Mouse (Mus musculus) liver, embryonic 11.5 days (tissue): ENCODE results near the gene Jph4. TPM values are rescaled to one million over a fixed set of nuclear protein-coding genes. Genes with fewer than 3 reads are reported as not detected.

Source experiments
- ATAC-seq: fragments of 200-750 bp; cut with Nextera tagmentation; replicated peaks from 2 replicates; pipeline ENCODE4 v1.8.0; 2017; ENCODE audit warnings: moderate number of reproducible peaks, mild to moderate bottlenecking, moderate TSS enrichment, moderate library complexity; ENCODE audit not compliant: low FRiP score
- DNase-seq: peaks from one replicate; pipeline ENCODE4 v3.0.0-alpha.2; 2017; ENCODE audit warnings: low spot score
- H3K27ac ChIP-seq: fragments of 300-500 bp; sonication (generic); 2 replicates; pipeline ENCODE4 v1.5.1; 2014; ENCODE audit warnings: mild to moderate bottlenecking, low read depth, low read length, control low read depth
- H3K27me3 ChIP-seq: fragments of 300-500 bp; sonication (generic); replicated peaks from 2 replicates; pipeline ENCODE4 v1.6.1; 2014; ENCODE audit warnings: low read length, mixed read lengths; ENCODE audit not compliant: control insufficient read depth, insufficient read depth
- H3K36me3 ChIP-seq: fragments of 300-500 bp; sonication (generic); 2 replicates; pipeline ENCODE4 v1.6.1; 2014; ENCODE audit warnings: mild to moderate bottlenecking, low read length, moderate library complexity, mixed read lengths; ENCODE audit not compliant: control insufficient read depth, insufficient read depth
- H3K4me1 ChIP-seq: fragments of 300-500 bp; sonication (generic); replicated peaks from 2 replicates; pipeline ENCODE4 v1.6.1; 2014; ENCODE audit warnings: low read length, mixed read lengths; ENCODE audit not compliant: control insufficient read depth, insufficient read depth
- H3K4me2 ChIP-seq: fragments of 300-500 bp; sonication (generic); 2 replicates; pipeline ENCODE4 v1.6.1; 2014; ENCODE audit warnings: mild to moderate bottlenecking, control low read depth, moderate library complexity
- H3K4me3 ChIP-seq: fragments of 300-500 bp; sonication (generic); 2 replicates; pipeline ENCODE4 v1.5.1; 2014; ENCODE audit warnings: low read depth, low read length, control low read depth
- H3K9ac ChIP-seq: fragments of 300-500 bp; sonication (generic); 2 replicates; pipeline ENCODE4 v1.6.1; 2014; ENCODE audit warnings: low read depth, low read length, control low read depth
- H3K9me3 ChIP-seq: fragments of 300-500 bp; sonication (generic); 2 replicates; pipeline ENCODE4 v1.6.1; 2016; ENCODE audit warnings: low read length, inconsistent platforms, mixed read lengths; ENCODE audit not compliant: control insufficient read depth
- WGBS: fragments of 180-500 bp; shearing (Covaris S2); extraction: QIAGEN DNeasy Blood & Tissue Kit; methylation state at CpG from one replicate; pipeline ENCODE4 v1.1.7; 2014; 5-methylcytosine and 5-hydroxymethylcytosine counted together
- polyA plus RNA-seq: library from polyadenylated mRNA; unstranded; fragments of >200 nt; fragmentation: Nextera tagmentation; extraction: Ambion mirVana; gene quantifications from 2 replicates; pipeline ENCODE4 v1.2.1, GENCODE M21; 2014

The Jph4 gene
- polyA plus RNA-seq, 1 experiment from 2014 or later: 0.60 TPM

DNA sequence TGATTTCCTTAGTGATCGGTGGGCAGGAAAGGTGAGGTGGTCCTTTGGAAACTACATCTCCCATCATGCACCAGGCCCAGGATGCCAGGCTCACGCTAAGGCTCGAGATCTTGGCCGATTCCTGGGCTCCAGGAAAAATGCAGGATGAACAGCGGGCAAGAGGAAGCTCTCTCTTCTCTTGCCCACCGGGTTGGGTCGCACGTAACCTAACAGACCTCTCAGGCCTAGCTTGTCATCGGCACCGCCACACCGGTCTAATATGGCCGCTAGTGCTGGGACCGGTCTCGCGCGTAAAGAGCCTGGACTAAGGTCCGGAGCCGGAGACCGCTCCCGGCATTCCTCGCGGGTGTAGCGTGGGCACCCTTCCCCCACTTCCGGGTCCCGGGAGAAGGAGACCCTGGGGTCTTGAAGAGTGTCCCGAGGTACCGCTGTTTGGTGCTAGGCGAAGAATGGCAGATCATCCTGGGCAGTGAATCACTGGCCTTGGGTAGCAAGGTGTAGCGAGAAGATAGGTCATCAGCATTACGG is 22.0 kb downstream of the Jph4 start, which contains the start of gene Thtpa:
Gene Thtpa, plus strand, starts transcription at position 81 of the 528 bp plus-strand sequence.
- Histone ChIP-seq H3K27me3 (no peaks in the 10 kb centered on the region), H3K4me1 (peaks cover 20% of the 10 kb centered on the region), H3K4me2 (peak within 1 kb of the TSS; percentile 85), H3K9ac (peak within 1 kb of the TSS; percentile 81), H3K36me3 (peaks cover 7% of the 10 kb centered on the region), H3K4me3 (peak within 1 kb of the TSS; percentile 71), H3K9me3 (no peaks in the 10 kb centered on the region), H3K27ac (peak within 1 kb of the TSS; percentile 53)
- ATAC-seq (peak; percentile 63), DNase-seq (peak; percentile 91)
- WGBS: under 1% methylated on average over 30 of the region's 30 CpGs

DNA sequence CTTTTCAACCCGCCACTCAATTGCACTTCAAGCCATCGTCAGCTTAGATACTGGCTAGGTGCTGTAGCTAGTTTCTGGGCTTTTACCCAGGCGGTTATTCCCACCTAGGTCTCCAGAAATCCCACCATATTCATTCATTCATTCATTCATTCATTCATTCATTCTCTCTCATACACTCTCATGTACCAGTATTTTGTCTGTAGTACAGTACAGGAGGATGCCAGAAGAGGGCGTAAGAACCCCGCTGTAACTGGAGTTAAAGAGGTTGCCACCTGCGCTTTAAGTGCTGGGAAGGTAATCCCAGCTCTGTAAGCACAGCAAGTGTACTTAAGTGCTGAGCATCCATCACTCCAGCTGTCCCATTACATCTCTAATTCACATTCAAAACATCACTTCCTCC is 22.8 kb downstream of the Jph4 start:
- Histone ChIP-seq H3K27me3 (no peaks in the 10 kb centered on the region), H3K4me3 (no peak overlapping the region; the same call in 1 of the 2 replicates), H3K9me3 (no peaks in the 10 kb centered on the region), H3K36me3 (peaks cover 7% of the 10 kb centered on the region), H3K9ac (no peak overlapping the region), H3K4me1 (peaks cover 25% of the 10 kb centered on the region), H3K4me2 (peak overlapping the region; percentile 85), H3K27ac (no peak overlapping the region)
- ATAC-seq (no peak), DNase-seq (no peak)
- 41% methylated on average over 6 of the region's 6 CpGs for whole genome bisulfite sequencing

DNA sequence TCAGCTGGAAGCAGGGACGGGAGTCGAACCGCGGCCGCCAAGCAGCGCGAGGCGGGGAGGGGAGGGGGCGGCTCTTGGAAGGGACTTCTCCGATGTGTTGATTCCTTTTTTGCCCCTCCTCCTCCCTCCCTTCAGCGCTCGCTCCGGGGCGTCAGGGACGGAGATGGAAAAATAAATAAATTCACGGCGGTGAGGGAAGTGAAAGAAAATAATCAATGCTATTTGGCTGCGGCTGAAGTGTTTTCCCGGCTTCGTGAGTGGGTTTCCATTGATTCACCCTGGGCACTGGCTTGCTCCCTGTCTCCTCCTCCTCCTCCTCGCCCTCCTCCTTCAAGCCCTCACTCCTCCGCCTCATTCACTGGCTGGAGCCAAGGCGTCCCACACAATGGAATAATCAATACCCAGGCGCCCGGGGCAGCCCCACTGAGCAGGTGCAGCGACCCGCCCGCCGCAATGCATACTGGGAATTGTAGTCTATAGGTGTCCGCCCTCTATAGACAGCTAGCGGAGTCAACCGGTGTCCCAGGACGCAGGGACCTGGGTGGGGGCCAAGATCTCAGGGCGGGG is 24.6 kb downstream of the Jph4 start, which contains the start of gene Zfhx2:
Gene Zfhx2, minus strand, starts transcription at position 314 of the 567 bp plus-strand sequence.
- Histone ChIP-seq H3K27me3 (no peaks in the 10 kb centered on the region), H3K4me1 (peaks cover 24% of the 10 kb centered on the region), H3K36me3 (no peaks in the 10 kb centered on the region), H3K4me2 (peak within 1 kb of the TSS; percentile 90), H3K9ac (peak within 1 kb of the TSS; percentile 54), H3K27ac (peak within 1 kb of the TSS; percentile 26; the same call in 1 of the 2 replicates), H3K9me3 (no peaks in the 10 kb centered on the region), H3K4me3 (peak within 1 kb of the TSS; percentile 65)
- under 1% methylated on average over 34 of the region's 34 CpGs for WGBS
- ATAC-seq: peak; percentile 87
- DNase-seq: peak; percentile 87

DNA sequence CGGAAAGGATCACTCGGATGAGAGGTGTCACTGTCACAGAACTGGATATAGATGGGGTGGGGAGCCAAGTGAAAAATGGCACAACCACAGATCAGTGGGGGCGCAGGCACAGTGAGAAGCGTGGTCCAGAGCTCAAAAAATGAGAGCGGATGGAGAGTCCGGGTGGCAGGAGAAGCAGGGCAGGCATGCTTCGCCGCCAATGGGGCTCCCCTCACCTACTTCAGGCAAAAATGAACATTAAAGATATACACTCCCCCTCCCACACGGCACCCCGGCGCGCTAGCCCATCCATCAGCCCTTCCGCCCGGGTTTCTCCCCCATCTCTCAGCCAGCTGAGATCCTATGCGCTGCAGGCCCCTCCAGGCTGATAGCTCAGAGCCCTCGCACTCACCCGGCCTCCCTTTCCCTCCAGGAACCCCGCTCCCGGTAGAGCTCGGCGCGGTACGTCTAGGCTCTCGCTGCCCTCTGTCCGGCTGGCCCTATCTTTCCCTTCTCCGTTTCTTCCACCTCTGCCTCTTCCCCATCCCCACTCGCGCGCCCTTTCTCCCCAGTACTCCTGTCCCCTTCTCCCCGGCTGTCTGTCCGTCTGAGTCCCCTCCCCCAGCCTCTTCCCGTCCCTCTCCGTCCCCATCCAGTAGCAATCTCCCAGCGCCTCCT is 25.4 kb downstream of the Jph4 start:
- 8% methylated on average over 34 of the region's 34 CpGs for WGBS
- DNase-seq: no peak
- peak overlapping the region; percentile 90 for H3K4me2 ChIP-seq
- H3K4me3 ChIP-seq: peak overlapping the region; percentile 65
- no peaks in the 10 kb centered on the region for H3K36me3 ChIP-seq
- H3K9ac ChIP-seq: peak overlapping the region; percentile 54
- no peak for ATAC-seq
- H3K9me3 ChIP-seq: no peaks in the 10 kb centered on the region
- H3K27me3 ChIP-seq: no peaks in the 10 kb centered on the region
- no peak overlapping the region; the same call in 1 of the 2 replicates for H3K27ac ChIP-seq
- peaks cover 23% of the 10 kb centered on the region for H3K4me1 ChIP-seq

DNA sequence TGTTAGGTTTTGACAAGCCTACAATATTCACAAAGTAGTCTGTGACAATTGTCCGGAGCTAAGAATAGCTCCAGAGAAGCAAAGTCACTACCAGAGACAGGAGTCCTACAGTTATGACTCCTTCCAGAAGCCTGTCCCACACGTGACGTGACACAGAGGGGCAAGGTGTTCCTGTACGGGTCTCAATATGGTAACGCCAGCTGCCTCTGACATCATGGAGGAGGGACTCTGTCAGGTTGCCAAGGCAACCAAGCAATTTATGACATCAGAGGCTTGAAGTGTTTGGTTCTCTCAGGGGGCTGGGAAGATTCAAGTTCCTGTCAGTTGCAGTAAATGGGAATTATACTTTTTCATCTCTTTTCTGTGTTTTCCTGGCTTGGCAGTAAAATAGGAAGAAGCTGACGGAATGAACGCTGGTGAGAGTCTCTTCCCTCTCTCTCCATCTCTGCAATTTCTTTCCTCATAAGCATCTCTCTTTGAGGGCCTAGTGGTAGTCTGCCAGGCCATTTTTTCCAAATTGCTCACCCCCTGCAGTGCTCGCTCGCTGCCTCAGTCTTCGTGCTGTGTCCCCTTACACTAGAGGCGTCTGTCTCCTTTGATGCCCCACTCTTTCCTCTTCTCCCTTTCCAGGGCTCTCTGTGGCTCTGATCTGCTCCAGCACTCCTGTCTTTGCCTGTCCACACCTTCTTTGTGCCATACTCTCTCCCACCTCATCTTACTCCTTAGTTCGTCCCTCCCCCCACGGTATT is 27.4 kb downstream of the Jph4 start:
- H3K36me3 ChIP-seq: no peaks in the 10 kb centered on the region
- 61% methylated on average over 13 of the region's 13 CpGs for WGBS
- H3K9ac ChIP-seq: no peak overlapping the region
- no peak for ATAC-seq
- H3K27me3 ChIP-seq: no peaks in the 10 kb centered on the region
- H3K4me1 ChIP-seq: peaks cover 19% of the 10 kb centered on the region
- no peak overlapping the region for H3K27ac ChIP-seq
- DNase-seq: no peak
- no peaks in the 10 kb centered on the region for H3K9me3 ChIP-seq
- H3K4me3 ChIP-seq: no peak overlapping the region
- H3K4me2 ChIP-seq: no peak overlapping the region

DNA sequence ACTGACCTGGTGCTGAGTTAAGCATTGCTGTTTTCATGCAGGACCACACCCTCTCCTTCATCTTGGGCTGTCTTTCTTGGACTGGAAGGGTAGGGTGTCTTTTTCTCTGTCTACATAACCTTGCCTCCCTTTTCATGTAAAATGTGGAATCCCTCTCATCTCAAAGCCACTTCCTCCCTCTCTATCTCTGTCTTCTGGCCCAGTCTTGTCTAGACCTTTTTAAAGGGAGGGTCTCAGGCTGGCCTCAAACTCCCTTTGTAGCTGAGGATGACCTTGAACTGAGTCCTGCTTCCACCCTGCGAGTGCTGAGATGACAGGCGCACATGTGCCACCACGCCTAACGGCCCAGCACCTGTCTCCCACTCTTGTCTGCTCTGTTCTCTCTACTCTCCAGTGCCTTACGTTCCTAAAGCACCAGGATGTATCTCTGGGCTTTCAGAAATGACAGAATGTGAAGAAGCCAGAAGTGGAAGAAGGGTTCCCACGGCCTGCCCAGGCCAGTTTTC is 30.7 kb downstream of the Jph4 start:
- WGBS: 82% methylated on average over 6 of the region's 6 CpGs
- no peaks in the 10 kb centered on the region for H3K36me3 ChIP-seq
- H3K4me1 ChIP-seq: peaks cover 15% of the 10 kb centered on the region
- H3K9ac ChIP-seq: no peak overlapping the region
- no peak overlapping the region for H3K4me2 ChIP-seq
- DNase-seq (no peak), ATAC-seq (no peak)
- H3K27ac ChIP-seq: no peak overlapping the region
- no peaks in the 10 kb centered on the region for H3K27me3 ChIP-seq
- no peaks in the 10 kb centered on the region for H3K9me3 ChIP-seq
- no peak overlapping the region for H3K4me3 ChIP-seq

DNA sequence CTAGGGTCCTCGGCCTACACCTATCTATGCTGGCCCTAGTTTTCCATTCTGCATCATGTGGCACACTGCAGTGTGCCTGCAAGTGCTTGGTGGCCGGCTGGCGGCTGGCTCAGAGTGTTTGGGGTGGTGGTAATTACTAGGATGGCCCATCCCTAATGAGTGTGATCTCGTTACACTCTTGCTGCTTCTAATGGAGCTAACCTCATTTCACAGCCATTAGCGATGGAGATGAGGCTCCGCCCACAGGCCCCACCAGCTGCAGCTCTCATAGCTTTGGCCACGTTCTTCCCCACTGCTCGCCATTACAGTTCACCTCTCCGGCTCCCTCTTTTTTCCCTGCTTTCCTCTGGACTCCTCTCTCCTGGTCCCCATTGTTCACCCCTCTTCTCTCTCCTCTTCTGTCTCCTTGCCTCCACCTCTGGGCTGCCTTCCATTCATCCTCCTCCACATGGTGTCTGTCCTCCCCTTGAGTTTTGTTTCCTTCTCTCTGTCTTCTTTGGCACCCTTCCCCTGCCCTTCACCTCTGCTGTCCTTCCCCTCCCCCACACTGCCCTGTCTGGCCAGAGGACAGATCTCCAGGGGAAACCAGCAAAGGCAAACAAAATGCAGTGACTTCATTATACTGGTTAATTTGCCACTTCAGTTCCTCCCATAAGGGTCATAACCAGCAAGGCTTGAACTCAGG is 31.3 kb downstream of the Jph4 start:
- Histone ChIP-seq H3K27ac (no peak overlapping the region), H3K4me3 (no peak overlapping the region), H3K27me3 (no peaks in the 10 kb centered on the region), H3K9ac (no peak overlapping the region), H3K36me3 (no peaks in the 10 kb centered on the region), H3K4me1 (peaks cover 11% of the 10 kb centered on the region; the same call in 1 of the 2 replicates), H3K4me2 (no peak overlapping the region), H3K9me3 (no peaks in the 10 kb centered on the region)
- ATAC-seq: 0 out of 2 replicates have a peak, but pooled peaks have one; percentile 18
- no peak for DNase-seq
- 61% methylated on average over 9 of the region's 9 CpGs for WGBS

DNA sequence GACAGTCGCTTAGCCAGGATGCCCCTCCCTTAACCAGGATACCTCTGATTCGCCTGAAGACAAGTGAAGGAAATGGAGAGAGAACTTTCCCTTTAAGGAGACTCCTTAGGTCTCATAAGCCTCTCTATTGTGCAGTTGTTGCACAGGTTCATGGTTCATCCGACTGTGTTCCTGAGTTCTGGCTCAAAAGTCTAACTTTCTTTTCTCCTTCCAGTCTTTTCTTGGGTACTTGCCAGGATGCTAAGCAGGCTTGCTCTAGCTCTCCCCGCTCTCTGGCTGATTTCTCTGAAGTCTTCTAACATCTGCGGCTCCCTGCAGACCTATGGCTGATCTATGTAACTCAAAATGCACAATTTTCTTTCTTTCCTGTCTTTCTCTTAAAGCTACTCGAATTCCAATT is 33.3 kb downstream of the Jph4 start:
- DNase-seq: no peak
- WGBS: 79% methylated on average over 6 of the region's 6 CpGs

More for the DNA sequence above, 33.3 kb downstream of the Jph4 start:
- Histone ChIP-seq H3K4me2 (no peak overlapping the region), H3K4me3 (no peak overlapping the region), H3K27me3 (peaks cover 5% of the 10 kb centered on the region), H3K4me1 (peaks cover 16% of the 10 kb centered on the region), H3K9me3 (no peaks in the 10 kb centered on the region), H3K9ac (no peak overlapping the region), H3K36me3 (no peaks in the 10 kb centered on the region), H3K27ac (no peak overlapping the region)
- no peak for ATAC-seq
